Mouse (Mus musculus) cerebral cortex, adult 2 months (tissue): ENCODE results near the gene Ccdc38.

Source experiments
- WGBS: fragments of 180-500 bp; shearing (Covaris S2); methylation state at CpG from one replicate; pipeline ENCODE4 v1.1.7; 2018; 5-methylcytosine and 5-hydroxymethylcytosine counted together

Gene Ccdc38

GRCm38 (mm10) chr10:93608051-93608450, 67.6 kb downstream of the Ccdc38 start:
- WGBS, result 27% methylated on average over 9 of the region's 9 CpGs

GRCm38 (mm10) chr10:93609236-93609635, 68.8 kb downstream of the Ccdc38 start:
- WGBS, result 94% methylated on average over 7 of the region's 7 CpGs

GRCm38 (mm10) chr10:93610896-93611295, 70.5 kb downstream of the Ccdc38 start:
- 95% methylated on average over 1 of the region's 1 CpGs for WGBS

- 36% methylated on average over 18 of the region's 18 CpGs for WGBS
These were observed 71.1 kb downstream of the Ccdc38 start for GRCm38 (mm10) chr10:93611419-93612007.

- 76% methylated on average over 8 of the region's 8 CpGs for WGBS
These were observed 74.4 kb downstream of the Ccdc38 start for GRCm38 (mm10) chr10:93614850-93615249.

GRCm38 (mm10) chr10:93620438-93621179, 80.2 kb downstream of the Ccdc38 start:
- 74% methylated on average over 7 of the region's 7 CpGs for WGBS

GRCm38 (mm10) chr10:93623725-93624124, 83.3 kb downstream of the Ccdc38 start:
- WGBS, result 79% methylated on average over 9 of the region's 9 CpGs

GRCm38 (mm10) chr10:93624151-93624550, 83.7 kb downstream of the Ccdc38 start:
- whole genome bisulfite sequencing, result 92% methylated on average over 10 of the region's 10 CpGs

- 93% methylated on average over 5 of the region's 5 CpGs for WGBS
These were observed 89.9 kb downstream of the Ccdc38 start for GRCm38 (mm10) chr10:93630310-93630709.

GRCm38 (mm10) chr10:93632086-93632485, 91.7 kb downstream of the Ccdc38 start:
- WGBS, result 67% methylated on average over 4 of the region's 4 CpGs

- 56% methylated on average over 5 of the region's 5 CpGs for WGBS
These were observed 93.1 kb downstream of the Ccdc38 start for GRCm38 (mm10) chr10:93633563-93633962.
